Mouse (Mus musculus) lung, embryonic 16.5 days (tissue): ENCODE results near the gene Odf3. TPM values are rescaled to one million over a fixed set of nuclear protein-coding genes. Genes with fewer than 3 reads are reported as not detected.

Experiments
- ATAC-seq: fragments of 200-750 bp; cut with Nextera tagmentation; 2 replicates; pipeline ENCODE4 v1.8.0; 2017; ENCODE audit warnings: low read depth, mild to moderate bottlenecking, moderate library complexity
- H3K27ac ChIP-seq: fragments of 300-500 bp; sonication (generic); 2 replicates; pipeline ENCODE4 v1.5.1; 2014; ENCODE audit warnings: mild to moderate bottlenecking, control low read depth, low read length
- H3K27me3 ChIP-seq: fragments of 300-500 bp; sonication (generic); 2 replicates; pipeline ENCODE4 v1.6.1; 2014; ENCODE audit warnings: low read depth, low read length, mixed read lengths; ENCODE audit not compliant: control insufficient read depth, insufficient read depth
- H3K36me3 ChIP-seq: fragments of 300-500 bp; sonication (generic); 2 replicates; pipeline ENCODE4 v1.6.1; 2014; ENCODE audit warnings: low read length; ENCODE audit not compliant: control insufficient read depth, insufficient read depth
- H3K4me1 ChIP-seq: fragments of 300-500 bp; sonication (generic); replicated peaks from 2 replicates; pipeline ENCODE4 v1.6.1; 2014; ENCODE audit warnings: low read length, mixed read lengths; ENCODE audit not compliant: control insufficient read depth, insufficient read depth
- H3K4me2 ChIP-seq: fragments of 300-500 bp; sonication (generic); 2 replicates; pipeline ENCODE4 v1.6.1; 2014; ENCODE audit warnings: low read depth, low read length, control low read depth
- H3K4me3 ChIP-seq: fragments of 300-500 bp; sonication (generic); 2 replicates; pipeline ENCODE4 v1.5.1; 2014; ENCODE audit warnings: mild to moderate bottlenecking, low read length, control low read depth
- H3K9ac ChIP-seq: fragments of 300-500 bp; sonication (generic); 2 replicates; pipeline ENCODE4 v1.6.1; 2014; ENCODE audit warnings: low read length, control low read depth
- H3K9me3 ChIP-seq: fragments of 300-500 bp; sonication (generic); 2 replicates; pipeline ENCODE4 v1.6.1; 2016; ENCODE audit warnings: low read length; ENCODE audit not compliant: control insufficient read depth
- WGBS: fragments of 180-500 bp; shearing (Covaris S2); extraction: QIAGEN DNeasy Blood & Tissue Kit; methylation state at CpG from one replicate; pipeline ENCODE4 v1.1.7; 2014; 5-methylcytosine and 5-hydroxymethylcytosine counted together
- polyA plus RNA-seq: library from polyadenylated mRNA; unstranded; fragments of >200 nt; fragmentation: Nextera tagmentation; extraction: Ambion mirVana; gene quantifications from 2 replicates; pipeline ENCODE4 v1.2.1, GENCODE M21; 2015

Odf3 gene
- polyA plus RNA-seq, 1 experiment from 2014 or later = not detected

DNA sequence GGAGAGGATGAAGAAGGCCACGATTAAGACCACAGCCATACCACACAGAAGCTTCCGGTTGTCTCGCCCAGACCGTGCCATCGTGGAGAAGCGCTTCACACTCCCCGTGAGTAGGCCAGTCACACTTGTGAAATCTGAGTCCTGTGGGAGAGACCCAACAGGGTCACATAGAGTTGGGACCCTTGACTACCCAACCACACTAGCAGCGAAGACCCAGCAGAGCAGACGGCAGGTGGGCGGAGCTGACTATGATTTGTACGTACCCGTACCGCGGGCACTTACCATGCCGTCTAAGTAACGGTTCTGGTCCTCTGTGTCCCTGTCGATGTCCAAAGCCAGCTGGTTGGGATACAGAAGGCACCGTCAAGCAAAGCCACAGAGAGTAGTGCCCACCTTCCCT, 6.9 kb downstream of the Odf3 start:
- Histone ChIP-seq H3K4me2 (no peak overlapping the region), H3K4me1 (peaks cover 17% of the 10 kb centered on the region), H3K27ac (no peak overlapping the region), H3K9ac (no peak overlapping the region), H3K9me3 (no peaks in the 10 kb centered on the region), H3K27me3 (no peaks in the 10 kb centered on the region), H3K36me3 (peaks cover 26% of the 10 kb centered on the region), H3K4me3 (no peak overlapping the region)
- 90% methylated on average over 18 of the region's 18 CpGs for WGBS
- no peak for ATAC-seq

GRCm38 (mm10) chr7:140855181-140855580, 7.6 kb downstream of the Odf3 start:
- no peak for ATAC-seq
- 67% methylated on average over 9 of the region's 9 CpGs for WGBS
- peak overlapping the region; percentile 68 for H3K4me3 ChIP-seq
- no peaks in the 10 kb centered on the region for H3K9me3 ChIP-seq
- no peak overlapping the region; the same call in 1 of the 2 replicates for H3K27ac ChIP-seq
- no peaks in the 10 kb centered on the region for H3K27me3 ChIP-seq
- peaks cover 17% of the 10 kb centered on the region for H3K4me1 ChIP-seq
- peaks cover 28% of the 10 kb centered on the region for H3K36me3 ChIP-seq
- H3K4me2 ChIP-seq = peak overlapping the region; percentile 98
- peak overlapping the region; percentile 83 for H3K9ac ChIP-seq

- no peaks in the 10 kb centered on the region for H3K9me3 ChIP-seq
- H3K9ac ChIP-seq = peak within 1 kb of the TSS; percentile 83
- peak within 1 kb of the TSS; percentile 68 for H3K4me3 ChIP-seq
- WGBS = under 1% methylated on average over 51 of the region's 51 CpGs
- H3K27ac ChIP-seq = peak within 1 kb of the TSS; percentile 95
- ATAC-seq = peak; percentile 86
- H3K36me3 ChIP-seq = peaks cover 28% of the 10 kb centered on the region
- no peaks in the 10 kb centered on the region for H3K27me3 ChIP-seq
- H3K4me2 ChIP-seq = peak within 1 kb of the TSS; percentile 98
- H3K4me1 ChIP-seq = peaks cover 17% of the 10 kb centered on the region
These were observed 8.5 kb downstream of the Odf3 start, which contains the start of gene Gm45785 for GRCm38 (mm10) chr7:140855860-140856784. TSS of gene Gm45785 (minus strand) at chr7:140856331.

DNA sequence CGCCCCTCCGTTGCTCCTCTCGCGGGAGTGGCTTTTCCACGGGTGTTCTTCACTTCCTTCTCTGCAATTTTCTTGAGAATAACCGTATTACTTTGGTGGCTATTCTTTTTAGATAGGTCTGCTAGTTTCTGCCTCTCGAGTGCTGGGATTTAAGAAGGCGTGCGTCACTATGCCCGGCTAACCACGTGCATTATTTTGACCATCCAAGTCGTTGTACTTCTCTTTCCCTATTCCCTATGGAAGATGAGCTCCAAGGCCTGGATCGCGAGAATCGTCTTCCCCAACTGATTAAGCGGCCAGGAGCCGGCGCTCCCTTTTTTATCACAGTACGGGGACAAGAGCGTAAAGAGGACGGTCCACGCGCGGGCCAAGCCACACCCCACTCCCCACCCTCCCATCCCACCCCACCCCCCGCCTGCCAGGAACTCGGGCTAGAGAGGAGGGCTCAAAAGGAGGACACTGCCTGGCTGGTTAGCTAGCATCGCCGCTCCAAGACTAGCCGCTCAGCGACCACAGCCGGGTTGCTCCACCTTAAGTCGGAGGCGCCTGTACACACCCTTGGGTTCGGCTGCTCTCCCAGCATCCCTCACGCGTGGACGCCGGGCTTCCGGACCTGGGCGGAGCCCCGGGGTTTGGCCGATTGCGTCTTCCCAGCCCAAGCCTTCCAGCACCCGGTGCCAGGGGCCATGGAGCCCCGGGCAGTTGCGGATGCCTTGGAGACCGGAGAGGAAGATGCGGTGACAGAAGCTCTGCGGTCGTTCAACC, 9.4 kb downstream of the Odf3 start, which contains the start of gene Ric8a:
Ric8a (plus strand) TSS at position 173 of the 765 bp plus-strand sequence.
- H3K4me1 ChIP-seq = peaks cover 17% of the 10 kb centered on the region
- H3K36me3 ChIP-seq = peaks cover 29% of the 10 kb centered on the region
- no peaks in the 10 kb centered on the region for H3K9me3 ChIP-seq
- peak; percentile 83 for ATAC-seq
- WGBS = under 1% methylated on average over 50 of the region's 50 CpGs
- peak within 1 kb of the TSS; percentile 98 for H3K4me2 ChIP-seq
- peak within 1 kb of the TSS; percentile 83 for H3K9ac ChIP-seq
- no peaks in the 10 kb centered on the region for H3K27me3 ChIP-seq
- peak within 1 kb of the TSS; percentile 68 for H3K4me3 ChIP-seq
- peak within 1 kb of the TSS; percentile 95 for H3K27ac ChIP-seq

DNA sequence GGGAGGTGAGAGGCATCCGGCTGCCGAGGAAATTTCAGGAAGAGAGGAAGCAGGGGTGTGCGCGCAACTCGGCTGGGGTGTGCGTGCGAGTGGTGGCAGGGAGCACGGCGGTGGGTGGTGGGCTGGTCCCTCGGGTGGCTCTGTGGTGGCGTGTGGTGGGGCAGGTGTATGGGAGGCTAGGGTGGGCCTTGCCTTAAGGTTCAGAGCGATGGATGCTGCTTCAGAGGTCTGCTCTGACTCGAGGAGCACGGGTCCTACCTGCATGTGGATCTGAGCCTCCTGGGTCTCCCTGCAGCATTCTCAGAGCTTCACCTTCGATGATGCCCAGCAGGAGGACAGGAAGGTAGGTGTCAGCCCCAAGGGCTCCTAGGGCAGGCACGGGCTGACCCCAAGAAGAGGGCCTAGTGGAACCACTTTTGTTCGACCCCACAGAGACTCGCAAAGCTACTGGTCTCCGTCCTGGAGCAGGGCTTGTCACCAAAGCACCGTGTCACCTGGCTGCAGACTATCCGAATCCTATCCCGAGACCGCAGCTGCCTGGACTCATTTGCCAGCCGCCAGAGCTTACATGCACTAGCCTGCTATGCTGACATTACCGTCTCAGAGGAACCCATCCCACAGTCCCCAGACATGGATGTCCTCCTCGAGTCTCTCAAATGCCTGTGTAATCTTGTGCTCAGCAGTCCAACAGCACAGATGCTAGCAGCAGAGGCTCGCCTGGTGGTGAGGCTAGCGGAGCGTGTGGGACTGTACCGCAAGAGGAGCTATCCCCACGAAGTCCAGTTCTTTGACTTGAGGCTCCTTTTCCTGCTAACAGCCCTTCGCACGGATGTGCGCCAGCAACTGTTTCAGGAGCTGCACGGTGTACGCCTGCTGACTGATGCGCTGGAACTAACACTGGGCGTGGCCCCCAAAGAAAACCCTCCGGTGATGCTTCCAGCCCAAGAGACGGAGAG, 10.2 kb downstream of the Odf3 start, which contains the start of gene Bet1l:
Bet1l (minus strand) TSS at position 28 of the 956 bp plus-strand sequence.
- Histone ChIP-seq H3K4me2 (peak within 1 kb of the TSS; percentile 98), H3K36me3 (peaks cover 23% of the 10 kb centered on the region), H3K27ac (peak within 1 kb of the TSS; percentile 95), H3K4me1 (peaks cover 17% of the 10 kb centered on the region), H3K9ac (peak within 1 kb of the TSS; percentile 83), H3K4me3 (peak within 1 kb of the TSS; percentile 68), H3K9me3 (no peaks in the 10 kb centered on the region), H3K27me3 (no peaks in the 10 kb centered on the region)
- WGBS = 28% methylated on average over 40 of the region's 40 CpGs
- ATAC-seq = peak; percentile 27

DNA sequence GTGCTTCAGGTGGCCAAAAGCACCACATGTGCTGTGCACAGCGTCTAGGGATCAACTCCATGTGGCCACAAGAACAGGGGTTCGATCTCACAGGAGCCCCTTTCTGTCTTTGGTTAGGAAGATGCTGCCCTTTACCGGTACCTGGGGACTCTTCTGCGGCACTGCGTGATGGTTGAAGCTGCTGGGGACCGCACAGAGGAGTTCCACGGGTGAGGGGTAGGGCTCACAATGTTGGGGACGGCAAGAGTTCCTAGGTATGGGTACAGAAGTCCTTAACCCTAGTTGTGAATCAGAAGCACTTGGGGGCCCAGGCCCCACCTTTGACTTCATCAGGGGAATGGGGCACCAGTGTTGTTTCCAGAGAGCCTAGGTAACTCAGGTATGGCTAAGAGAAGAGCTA, 11.1 kb downstream of the Odf3 start:
- Histone ChIP-seq H3K4me3 (no peak overlapping the region), H3K4me1 (peaks cover 17% of the 10 kb centered on the region)
- ATAC-seq = no peak

DNA sequence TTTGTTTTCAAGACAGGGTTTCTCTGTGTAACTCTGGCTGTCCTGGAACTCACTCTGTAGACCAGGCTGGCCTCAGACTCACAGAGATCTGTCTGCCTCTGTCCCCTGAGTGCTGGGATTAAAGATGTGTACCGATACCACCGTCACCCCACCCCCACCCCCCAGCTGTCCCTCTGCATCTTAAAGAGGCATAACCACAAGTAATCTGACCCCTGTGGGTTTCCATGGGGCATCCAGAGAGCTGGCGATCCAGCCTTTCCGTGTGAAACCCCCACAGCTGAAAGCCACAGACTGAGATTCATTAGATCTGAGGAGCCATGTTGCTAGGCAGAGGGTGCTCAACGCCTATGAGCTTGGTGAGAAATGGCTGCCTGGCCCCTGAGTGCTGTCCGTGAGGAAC, 12.4 kb downstream of the Odf3 start:
- Histone ChIP-seq H3K36me3 (peaks cover 19% of the 10 kb centered on the region), H3K4me3 (no peak overlapping the region), H3K9me3 (no peaks in the 10 kb centered on the region), H3K27me3 (no peaks in the 10 kb centered on the region), H3K9ac (no peak overlapping the region), H3K27ac (no peak overlapping the region), H3K4me1 (peaks cover 15% of the 10 kb centered on the region), H3K4me2 (no peak overlapping the region)
- no peak for ATAC-seq
- 71% methylated on average over 6 of the region's 6 CpGs for WGBS

More for the DNA sequence above, 11.1 kb downstream of the Odf3 start:
- 92% methylated on average over 8 of the region's 8 CpGs for WGBS
- Histone ChIP-seq H3K36me3 (peaks cover 22% of the 10 kb centered on the region), H3K4me2 (peak overlapping the region; percentile 98), H3K27me3 (no peaks in the 10 kb centered on the region), H3K27ac (no peak overlapping the region), H3K9ac (no peak overlapping the region), H3K9me3 (no peaks in the 10 kb centered on the region)

DNA sequence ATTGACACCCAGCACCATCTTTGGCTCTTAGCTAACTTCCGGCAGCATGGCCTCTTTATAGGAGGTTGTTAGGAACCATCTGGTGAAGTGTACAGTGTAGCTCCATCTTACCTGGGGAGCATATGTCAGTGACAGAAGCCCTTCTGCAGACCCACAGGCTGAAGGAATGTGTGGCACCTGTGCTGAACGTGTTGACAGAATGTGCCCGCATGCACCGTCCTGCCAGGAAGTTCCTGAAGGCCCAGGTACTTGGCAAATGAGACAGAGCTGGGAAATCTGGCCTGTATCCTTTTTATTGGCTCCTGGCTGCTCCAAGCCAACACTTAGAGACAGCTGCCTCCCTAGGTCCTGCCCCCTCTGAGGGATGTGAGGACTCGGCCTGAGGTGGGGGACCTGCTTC, 13.1 kb downstream of the Odf3 start:
- 87% methylated on average over 5 of the region's 5 CpGs for WGBS
- H3K4me3 ChIP-seq = no peak overlapping the region
- ATAC-seq = no peak
- H3K9me3 ChIP-seq = no peaks in the 10 kb centered on the region
- H3K27ac ChIP-seq = no peak overlapping the region
- H3K4me2 ChIP-seq = no peak overlapping the region
- H3K9ac ChIP-seq = no peak overlapping the region
- no peaks in the 10 kb centered on the region for H3K27me3 ChIP-seq
- peaks cover 10% of the 10 kb centered on the region for H3K4me1 ChIP-seq
- peaks cover 19% of the 10 kb centered on the region for H3K36me3 ChIP-seq
